Mouse (Mus musculus) intestine, embryonic 16.5 days (tissue): ENCODE measurements around the gene Isoc2b. TPM values are rescaled to one million over a fixed set of nuclear protein-coding genes. Genes with fewer than 3 reads are reported as not detected.
"Not testable (repeated sequence)": the region's sequence is repeated elsewhere in the genome, so short reads cannot be mapped to it uniquely, and the experiment has no call there.

ENCODE experiments used
- ATAC-seq: fragments of 200-750 bp; cut with Nextera tagmentation; 2 replicates; pipeline ENCODE4 v1.8.0; 2017; ENCODE audit warnings: moderate TSS enrichment, moderate library complexity
- H3K27ac ChIP-seq: fragments of 300-500 bp; sonication (generic); 2 replicates; pipeline ENCODE4 v1.5.1; 2014; ENCODE audit warnings: mild to moderate bottlenecking, low read length
- H3K27me3 ChIP-seq: fragments of 300-500 bp; sonication (generic); replicated peaks from 2 replicates; pipeline ENCODE4 v1.6.1; 2014; ENCODE audit warnings: low read length, control low read depth, mixed read lengths; ENCODE audit not compliant: control insufficient read depth, insufficient read depth
- H3K36me3 ChIP-seq: fragments of 300-500 bp; sonication (generic); 2 replicates; pipeline ENCODE4 v1.6.1; 2014; ENCODE audit warnings: low read length, control low read depth; ENCODE audit not compliant: control insufficient read depth, insufficient read depth
- H3K4me1 ChIP-seq: fragments of 300-500 bp; sonication (generic); 2 replicates; pipeline ENCODE4 v1.6.1; 2014; ENCODE audit warnings: low read length, control low read depth, mixed read lengths; ENCODE audit not compliant: control insufficient read depth, insufficient read depth
- H3K4me2 ChIP-seq: fragments of 300-500 bp; sonication (generic); 2 replicates; pipeline ENCODE4 v1.6.1; 2014; ENCODE audit warnings: low read depth, low read length, control low read depth
- H3K4me3 ChIP-seq: fragments of 300-500 bp; sonication (generic); 2 replicates; pipeline ENCODE4 v1.5.1; 2014; ENCODE audit warnings: mild to moderate bottlenecking, low read length
- H3K9ac ChIP-seq: fragments of 300-500 bp; sonication (generic); 2 replicates; pipeline ENCODE4 v1.6.1; 2014; ENCODE audit warnings: low read depth, low read length
- H3K9me3 ChIP-seq: fragments of 300-500 bp; sonication (generic); 2 replicates; pipeline ENCODE4 v1.6.1; 2016; ENCODE audit warnings: low read length, control low read depth; ENCODE audit not compliant: control insufficient read depth
- WGBS: fragments of 180-500 bp; shearing (Covaris S2); extraction: QIAGEN DNeasy Blood & Tissue Kit; methylation state at CpG from one replicate; pipeline ENCODE4 v1.1.7; 2014; 5-methylcytosine and 5-hydroxymethylcytosine counted together
- polyA plus RNA-seq: library from polyadenylated mRNA; unstranded; fragments of >200 nt; fragmentation: Nextera tagmentation; extraction: Ambion mirVana; gene quantifications from 2 replicates; pipeline ENCODE4 v1.2.1, GENCODE M21; 2015

Isoc2b gene
- polyA plus RNA-seq, 1 experiment from 2014 or later: 17.8 TPM

- H3K4me3 ChIP-seq: no peak overlapping the region
- 57% methylated on average over 6 of the region's 6 CpGs for WGBS
- no peak overlapping the region for H3K27ac ChIP-seq
Observed at GRCm38 (mm10) chr7:4822162-4822907, 47.7 kb downstream of the Isoc2b start.

DNA sequence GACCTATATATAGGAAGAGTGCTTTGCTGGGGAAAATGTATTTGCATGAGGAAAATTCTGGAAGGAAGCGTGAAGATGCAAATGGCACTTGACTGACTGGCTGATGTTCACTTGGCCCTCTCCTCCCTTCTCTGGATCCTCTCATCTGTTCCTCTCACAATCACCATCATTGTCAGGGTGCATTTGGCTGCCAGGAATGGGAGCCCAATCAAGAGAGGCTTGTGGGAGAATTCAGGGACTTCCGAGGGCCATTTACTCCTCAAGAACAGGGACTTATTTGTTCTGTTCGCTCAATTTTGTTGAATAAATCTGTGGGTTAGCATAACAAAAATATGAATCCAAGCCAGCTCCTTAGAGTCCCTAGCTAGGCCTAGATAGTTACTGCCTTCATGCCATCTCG lies 48.4 kb downstream of the Isoc2b start:
- 81% methylated on average over 4 of the region's 4 CpGs for WGBS
- Histone ChIP-seq H3K9me3 (no peaks in the 10 kb centered on the region), H3K9ac (no peak overlapping the region), H3K4me1 (0 out of 2 replicates have a peak, but pooled peaks cover 4% of the 10 kb centered on the region), H3K4me3 (no peak overlapping the region), H3K27me3 (no peaks in the 10 kb centered on the region), H3K4me2 (no peak overlapping the region), H3K27ac (no peak overlapping the region), H3K36me3 (no peaks in the 10 kb centered on the region)
- ATAC-seq: no peak

More at GRCm38 (mm10) chr7:4822162-4822907, 47.7 kb downstream of the Isoc2b start:
- 0 out of 2 replicates have a peak, but pooled peaks cover 4% of the 10 kb centered on the region for H3K4me1 ChIP-seq
- no peak overlapping the region for H3K9ac ChIP-seq
- ATAC-seq: no peak
- no peak overlapping the region for H3K4me2 ChIP-seq
- H3K36me3 ChIP-seq: no peaks in the 10 kb centered on the region
- no peaks in the 10 kb centered on the region for H3K9me3 ChIP-seq
- H3K27me3 ChIP-seq: no peaks in the 10 kb centered on the region

DNA sequence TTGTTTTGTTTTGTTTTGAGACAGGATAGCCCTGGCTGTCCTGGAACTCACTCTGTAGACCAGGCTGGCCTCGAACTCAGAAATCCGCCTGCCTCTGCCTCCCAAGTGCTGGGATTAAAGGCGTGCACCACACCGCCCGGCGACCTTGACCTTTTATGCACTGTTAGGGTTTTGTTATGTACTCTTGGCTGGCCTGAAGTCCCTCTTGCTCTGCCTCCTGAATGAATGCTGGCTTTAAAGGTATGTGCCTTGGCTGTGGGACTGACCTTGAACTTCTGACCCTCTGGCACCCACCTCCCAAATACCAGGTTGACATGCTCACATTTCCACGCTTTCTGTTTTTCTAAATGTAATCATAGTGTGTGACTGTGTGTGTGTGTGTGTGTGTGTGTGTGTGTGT lies 49.1 kb downstream of the Isoc2b start:
- not testable (repeated sequence) for ATAC-seq, H3K9ac ChIP-seq, H3K9me3 ChIP-seq, H3K4me3 ChIP-seq, H3K4me1 ChIP-seq, H3K27me3 ChIP-seq, H3K36me3 ChIP-seq, H3K4me2 ChIP-seq, H3K27ac ChIP-seq
- WGBS: 84% methylated on average over 7 of the region's 7 CpGs

DNA sequence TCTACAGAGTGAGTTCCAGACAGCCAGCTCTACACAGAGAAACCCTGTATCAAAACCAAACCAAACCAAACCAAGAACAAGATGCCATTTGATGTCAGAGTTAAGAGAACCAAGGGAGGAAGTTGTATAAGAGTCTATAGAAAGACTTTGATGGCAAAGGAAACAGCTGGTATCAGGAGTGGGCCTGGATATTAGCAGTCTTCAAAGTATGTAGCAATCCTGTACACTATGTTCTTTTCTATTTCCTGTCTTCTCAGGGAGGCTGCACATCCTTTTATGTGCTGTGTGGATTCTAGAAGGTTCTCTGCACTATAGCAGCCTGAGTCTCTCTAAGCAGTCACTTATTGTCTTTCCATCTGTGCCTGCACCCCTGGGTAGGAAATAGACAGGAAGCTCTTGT lies 53.5 kb downstream of the Isoc2b start:
- H3K4me3 ChIP-seq: no peak overlapping the region
- H3K9ac ChIP-seq: no peak overlapping the region
- no peak overlapping the region for H3K4me2 ChIP-seq
- no peaks in the 10 kb centered on the region for H3K27me3 ChIP-seq
- H3K27ac ChIP-seq: no peak overlapping the region
- H3K36me3 ChIP-seq: no peaks in the 10 kb centered on the region
- H3K9me3 ChIP-seq: no peaks in the 10 kb centered on the region
- H3K4me1 ChIP-seq: peaks cover 7% of the 10 kb centered on the region; the same call in 1 of the 2 replicates
- ATAC-seq: no peak

DNA sequence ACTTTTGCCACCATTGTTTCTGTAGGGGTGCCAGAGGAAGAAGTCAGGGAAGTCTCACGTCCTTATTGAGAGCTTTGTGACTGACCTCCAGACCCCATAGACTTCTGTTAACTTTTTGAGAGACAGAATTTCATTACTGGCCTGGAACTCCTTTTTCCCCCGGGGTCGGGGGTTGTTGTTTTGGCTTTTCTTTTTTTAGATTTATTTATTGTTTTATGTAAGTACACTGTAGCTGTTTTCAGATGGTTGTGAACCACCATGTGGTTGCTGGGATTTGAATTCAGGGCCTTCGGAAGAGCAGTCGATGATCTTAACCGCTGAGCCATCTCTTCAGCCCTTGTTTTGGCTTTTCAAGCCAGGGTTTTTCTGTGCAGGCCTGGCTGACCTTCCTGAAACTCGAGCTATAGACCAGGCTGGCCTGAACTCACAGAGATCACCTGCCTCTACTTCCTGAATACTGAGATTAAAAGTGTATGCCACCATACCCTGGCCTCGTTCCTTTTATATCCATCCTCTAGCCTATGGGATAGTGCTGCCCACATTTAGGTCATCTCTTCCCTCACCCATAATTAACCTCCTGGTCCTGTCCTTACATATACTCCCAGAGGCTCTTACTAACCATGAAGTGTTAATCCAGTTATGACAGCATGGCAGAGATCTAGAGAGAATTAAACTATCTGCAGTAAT lies 56.8 kb downstream of the Isoc2b start:
- 25% methylated on average over 8 of the region's 8 CpGs for WGBS
- ATAC-seq: no peak
- H3K27ac ChIP-seq: peak overlapping the region; percentile 88
- H3K4me1 ChIP-seq: peaks cover 26% of the 10 kb centered on the region
- H3K9ac ChIP-seq: peak overlapping the region; percentile 64
- H3K9me3 ChIP-seq: no peaks in the 10 kb centered on the region
- H3K36me3 ChIP-seq: peaks cover 6% of the 10 kb centered on the region
- H3K4me2 ChIP-seq: peak overlapping the region; percentile 57
- no peaks in the 10 kb centered on the region for H3K27me3 ChIP-seq
- H3K4me3 ChIP-seq: peak overlapping the region; percentile 94

- Histone ChIP-seq H3K4me3 (peak within 1 kb of the TSS; percentile 94), H3K27ac (peak within 1 kb of the TSS; percentile 98), H3K27me3 (no peaks in the 10 kb centered on the region), H3K9me3 (no peaks in the 10 kb centered on the region), H3K4me1 (peaks cover 23% of the 10 kb centered on the region), H3K4me2 (peak within 1 kb of the TSS; percentile 66), H3K9ac (peak within 1 kb of the TSS; percentile 99), H3K36me3 (peaks cover 9% of the 10 kb centered on the region)
- under 1% methylated on average over 62 of the region's 62 CpGs for WGBS
- ATAC-seq: peak; percentile 99
Observed at GRCm38 (mm10) chr7:4812303-4813104, 57.6 kb downstream of the Isoc2b start, which contains the start of gene Ube2s. Gene Ube2s, minus strand, starts transcription at chr7:4812590.

GRCm38 (mm10) chr7:4811842-4812302 lies 58.2 kb downstream of the Isoc2b start:
- H3K36me3 ChIP-seq: peaks cover 16% of the 10 kb centered on the region
- H3K9ac ChIP-seq: peak overlapping the region; percentile 99
- peaks cover 23% of the 10 kb centered on the region for H3K4me1 ChIP-seq
- peak overlapping the region; percentile 98 for H3K27ac ChIP-seq
- H3K9me3 ChIP-seq: no peaks in the 10 kb centered on the region
- H3K4me2 ChIP-seq: peak overlapping the region; percentile 66
- 1% methylated on average over 26 of the region's 36 CpGs for WGBS
- no peaks in the 10 kb centered on the region for H3K27me3 ChIP-seq
- H3K4me3 ChIP-seq: peak overlapping the region; percentile 94
- ATAC-seq: peak; percentile 34

- H3K9ac ChIP-seq: peak overlapping the region; percentile 99
- peaks cover 23% of the 10 kb centered on the region for H3K4me1 ChIP-seq
- peaks cover 20% of the 10 kb centered on the region for H3K36me3 ChIP-seq
- WGBS: 33% methylated on average over 10 of the region's 10 CpGs
- not testable (repeated sequence) for ATAC-seq, H3K27me3 ChIP-seq, H3K9me3 ChIP-seq
- H3K4me3 ChIP-seq: peak overlapping the region; percentile 94
- peak overlapping the region; percentile 98; the same call in 1 of the 2 replicates for H3K27ac ChIP-seq
- H3K4me2 ChIP-seq: peak overlapping the region; percentile 66
Observed at GRCm38 (mm10) chr7:4811131-4811530, 58.9 kb downstream of the Isoc2b start.

DNA sequence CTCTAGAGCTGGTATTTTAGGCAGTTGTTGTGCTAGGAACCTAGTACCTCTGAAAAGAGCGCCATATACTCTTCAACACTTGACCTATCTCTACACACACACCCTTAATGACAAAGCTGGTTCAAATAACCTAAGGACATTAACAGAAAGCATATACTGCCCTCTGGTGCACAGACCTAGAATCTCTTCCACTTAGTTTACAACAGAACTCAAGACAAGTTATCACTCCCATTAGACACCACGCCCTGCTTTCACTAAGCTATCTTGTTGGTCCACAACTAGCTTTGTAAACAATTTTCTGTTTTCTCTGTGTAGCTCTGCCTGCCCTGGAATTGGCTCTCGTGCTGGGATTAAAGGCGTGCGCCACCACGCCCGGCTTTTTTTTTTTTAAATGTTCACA lies 63.3 kb downstream of the Isoc2b start:
- Histone ChIP-seq H3K4me2 (no peak overlapping the region), H3K27me3 (no peaks in the 10 kb centered on the region), H3K27ac (no peak overlapping the region), H3K4me1 (peaks cover 20% of the 10 kb centered on the region), H3K9me3 (no peaks in the 10 kb centered on the region), H3K36me3 (peaks cover 23% of the 10 kb centered on the region), H3K9ac (no peak overlapping the region), H3K4me3 (no peak overlapping the region)
- peak; percentile 26; the same call in 1 of the 2 replicates for ATAC-seq
- 86% methylated on average over 7 of the region's 7 CpGs for WGBS
